Mouse (Mus musculus) liver, adult 2 months (tissue): ENCODE data around the gene Macf1.

Experiments
- CTCF ChIP-seq: fragments of 200-500 bp; IDR thresholded peaks from 2 replicates; pipeline ENCODE4 v1.5.1; 2011; ENCODE audit warnings: low read depth, low read length, control low read depth
- POLR2A ChIP-seq: fragments of 200-500 bp; IDR thresholded peaks from 2 replicates; pipeline ENCODE4 v1.6.1; 2011; ENCODE audit warnings: low read length, control low read depth; ENCODE audit not compliant: insufficient read depth; ENCODE audit errors: extremely low read depth

GRCm38 (mm10) chr4:123413876-123414275, 270.3 kb downstream of the Macf1 start:
- no peak for TF ChIP-seq POLR2A
- no peak for TF ChIP-seq CTCF
